Mouse (Mus musculus): ENCODE data around the gene Gm21394. TPM values are rescaled to one million over a fixed set of nuclear protein-coding genes. Genes with fewer than 3 reads are reported as not detected.
"Not testable (repeated sequence)": the region's sequence is repeated elsewhere in the genome, so short reads cannot be mapped to it uniquely, and the experiment has no call there.

Gm21394 gene
- not detected in 2 replicates for polyA plus RNA-seq (2012; ENCODE audit: insufficient read depth, low replicate concordance)

DNA sequence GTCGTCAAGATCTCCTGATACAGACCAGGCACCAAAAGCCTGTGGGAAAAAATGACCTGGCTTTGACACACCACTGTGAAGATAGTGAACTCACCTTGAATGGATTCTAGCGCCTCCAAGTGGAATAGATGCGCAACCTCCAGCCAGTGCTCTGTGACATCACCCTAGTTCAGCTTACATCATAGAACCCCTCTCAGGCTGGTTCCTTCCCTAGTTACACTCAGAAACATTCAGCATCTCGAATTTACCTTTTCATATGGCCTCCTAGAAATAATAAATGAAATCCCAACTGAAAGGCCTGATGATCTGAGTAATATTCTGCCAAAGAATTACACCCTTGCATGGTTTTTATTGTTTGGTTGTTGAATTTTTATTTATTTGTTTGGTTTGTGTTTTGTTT, at the start of gene Gm21394:
Gene Gm21394 (minus strand): TSS at position 101 of the 400 bp plus-strand sequence.
- H3K27me3 ChIP-seq (replicated peaks); H3K4me1 ChIP-seq; H3K36me3 ChIP-seq (replicated peaks; ENCODE audit: low read length); H3K9me3 ChIP-seq; H3K4me3 ChIP-seq (replicated peaks): not testable (repeated sequence)

Other genes with a start within 250 kb of the Gm21394 start
- gene Gm21409, start 181.8 kb upstream of the Gm21394 start, polyA plus RNA-seq (2012; ENCODE audit: insufficient read depth, low replicate concordance): not detected in 2 replicates